Mouse (Mus musculus) heart, embryonic 11.5 days (tissue): Measurements from ENCODE around the gene Gdf2. TPM values are rescaled to one million over a fixed set of nuclear protein-coding genes. Genes with fewer than 3 reads are reported as not detected.

ENCODE experiments used
- ATAC-seq: fragments of 200-750 bp; cut with Nextera tagmentation; replicated peaks from 2 replicates; pipeline ENCODE4 v1.8.0; 2017; ENCODE audit warnings: moderate library complexity; ENCODE audit not compliant: insufficient number of reproducible peaks, low FRiP score, low TSS enrichment
- H3K27ac ChIP-seq: fragments of 300-500 bp; sonication (generic); 2 replicates; pipeline ENCODE4 v1.5.1; 2014; ENCODE audit warnings: mild to moderate bottlenecking, low read depth, low read length
- H3K27me3 ChIP-seq: fragments of 300-500 bp; sonication (generic); 2 replicates; pipeline ENCODE4 v1.6.1; 2014; ENCODE audit warnings: mild to moderate bottlenecking, low read length, mixed read lengths; ENCODE audit not compliant: control insufficient read depth, insufficient read depth
- H3K36me3 ChIP-seq: fragments of 300-500 bp; sonication (generic); 2 replicates; pipeline ENCODE4 v1.6.1; 2014; ENCODE audit warnings: mild to moderate bottlenecking, low read length, moderate library complexity, mixed read lengths; ENCODE audit not compliant: control insufficient read depth, insufficient read depth
- H3K4me1 ChIP-seq: fragments of 300-500 bp; sonication (generic); 2 replicates; pipeline ENCODE4 v1.6.1; 2014; ENCODE audit warnings: low read length; ENCODE audit not compliant: control insufficient read depth, insufficient read depth
- H3K4me2 ChIP-seq: fragments of 300-500 bp; sonication (generic); 2 replicates; pipeline ENCODE4 v1.6.1; 2014; ENCODE audit warnings: mild to moderate bottlenecking, moderate library complexity
- H3K4me3 ChIP-seq: fragments of 300-500 bp; sonication (generic); 2 replicates; pipeline ENCODE4 v1.5.1; 2014; ENCODE audit warnings: low read depth, low read length
- H3K9ac ChIP-seq: fragments of 300-500 bp; sonication (generic); 2 replicates; pipeline ENCODE4 v1.6.1; 2014; ENCODE audit warnings: mild to moderate bottlenecking, low read depth, low read length, moderate library complexity
- H3K9me3 ChIP-seq: fragments of 300-500 bp; sonication (generic); replicated peaks from 2 replicates; pipeline ENCODE4 v1.6.1; 2016; ENCODE audit warnings: low read length; ENCODE audit not compliant: control insufficient read depth
- WGBS: fragments of 180-500 bp; shearing (Covaris S2); extraction: QIAGEN DNeasy Blood & Tissue Kit; methylation state at CpG from one replicate; pipeline ENCODE4 v1.1.7; 2014; ENCODE audit not compliant: insufficient replicate concordance; 5-methylcytosine and 5-hydroxymethylcytosine counted together
- polyA plus RNA-seq: library from polyadenylated mRNA; unstranded; fragments of >200 nt; fragmentation: Nextera tagmentation; extraction: Ambion mirVana; gene quantifications from 2 replicates; pipeline ENCODE4 v1.2.1, GENCODE M21; 2014

Gdf2 gene
- polyA plus RNA-seq, 1 experiment from 2014 or later = 0.64 TPM

DNA sequence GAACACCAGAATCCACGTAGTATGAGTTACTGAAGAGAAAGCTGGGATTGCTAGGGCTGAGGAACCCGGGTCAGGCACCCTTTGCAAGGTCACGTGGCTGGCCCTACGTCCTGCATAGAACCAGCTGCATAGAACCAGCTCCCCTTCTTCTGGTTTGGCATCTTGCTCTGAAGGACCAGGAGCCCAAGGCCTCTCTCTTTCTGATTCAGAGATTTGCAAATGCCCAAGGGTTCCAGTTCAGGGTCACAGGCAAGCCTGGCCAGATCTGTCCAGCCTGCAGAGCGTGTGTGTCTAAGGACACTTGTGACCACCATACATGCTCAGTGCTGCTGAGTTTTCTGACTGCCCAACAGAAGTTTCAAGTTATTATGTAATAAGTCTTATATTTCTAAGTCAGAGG is 1.4 kb downstream of the Gdf2 start:
- H3K27ac ChIP-seq = no peak overlapping the region
- ATAC-seq = no peak
- H3K9ac ChIP-seq = no peak overlapping the region
- H3K4me3 ChIP-seq = no peak overlapping the region
- H3K27me3 ChIP-seq = peaks cover 2% of the 10 kb centered on the region; the same call in 1 of the 2 replicates
- H3K4me1 ChIP-seq = peaks cover 10% of the 10 kb centered on the region
- H3K4me2 ChIP-seq = no peak overlapping the region
- no peaks in the 10 kb centered on the region for H3K36me3 ChIP-seq
- WGBS = 60% methylated on average over 5 of the region's 5 CpGs
- no peaks in the 10 kb centered on the region for H3K9me3 ChIP-seq

DNA sequence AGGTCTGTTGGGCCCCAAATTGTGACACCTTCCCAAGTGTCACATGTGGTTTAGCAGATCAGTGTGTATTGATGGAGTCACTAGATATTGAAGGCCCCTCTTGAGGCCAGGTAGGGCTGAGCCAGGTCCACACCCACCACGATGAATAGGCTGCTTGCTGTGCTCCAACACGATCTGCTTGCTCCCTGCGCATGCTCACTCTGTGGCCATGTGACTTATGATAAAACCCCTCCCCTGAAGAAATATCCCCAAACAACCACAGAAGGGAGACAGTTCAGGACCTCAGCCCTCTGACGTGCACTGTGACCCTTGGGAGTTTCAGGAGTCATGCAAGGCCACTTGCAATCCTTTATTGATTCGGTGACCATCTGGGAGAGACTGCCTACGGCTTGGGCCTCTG is 5.3 kb downstream of the Gdf2 start:
- no peaks in the 10 kb centered on the region for H3K9me3 ChIP-seq
- no peaks in the 10 kb centered on the region for H3K36me3 ChIP-seq
- no peak for ATAC-seq
- H3K4me2 ChIP-seq = no peak overlapping the region
- H3K27ac ChIP-seq = no peak overlapping the region
- 70% methylated on average over 6 of the region's 6 CpGs for WGBS
- no peaks in the 10 kb centered on the region for H3K27me3 ChIP-seq
- H3K9ac ChIP-seq = no peak overlapping the region
- no peak overlapping the region for H3K4me3 ChIP-seq
- H3K4me1 ChIP-seq = peaks cover under 1% of the 10 kb centered on the region

GRCm38 (mm10) chr14:33952233-33952981 is 11.6 kb downstream of the Gdf2 start:
- WGBS = 46% methylated on average over 6 of the region's 6 CpGs
- Histone ChIP-seq H3K4me1 (no peaks in the 10 kb centered on the region), H3K27me3 (peaks cover 3% of the 10 kb centered on the region; the same call in 1 of the 2 replicates), H3K36me3 (no peaks in the 10 kb centered on the region), H3K4me3 (no peak overlapping the region), H3K4me2 (no peak overlapping the region), H3K27ac (no peak overlapping the region), H3K9ac (no peak overlapping the region), H3K9me3 (no peaks in the 10 kb centered on the region)
- no peak for ATAC-seq

DNA sequence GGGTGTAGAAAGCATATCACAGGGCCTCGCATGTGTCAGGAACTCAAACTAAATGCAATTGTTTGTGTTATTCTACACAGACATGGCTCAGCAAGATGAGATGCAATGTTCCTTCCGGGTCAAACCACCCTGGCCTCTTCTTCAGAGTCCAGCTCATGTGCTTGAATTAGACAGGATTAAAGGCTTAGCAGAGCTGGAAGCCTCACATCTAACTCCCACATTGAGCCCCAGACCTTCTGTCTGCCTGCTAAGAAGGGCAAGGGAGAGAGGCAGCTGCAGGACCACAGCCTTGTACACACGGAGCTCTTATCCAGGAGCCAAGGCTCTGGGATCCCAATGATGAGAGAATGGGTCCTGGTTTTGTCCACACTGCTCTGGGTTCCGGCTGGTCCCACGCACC is 12.9 kb downstream of the Gdf2 start, which contains the start of gene Rbp3:
TSS of gene Rbp3 (plus strand) at position 243 of the 400 bp plus-strand sequence.
- Histone ChIP-seq H3K9ac (no peak within 1 kb of the TSS), H3K4me1 (peaks cover 4% of the 10 kb centered on the region), H3K4me3 (no peak within 1 kb of the TSS), H3K27me3 (peaks cover 3% of the 10 kb centered on the region; the same call in 1 of the 2 replicates), H3K36me3 (no peaks in the 10 kb centered on the region), H3K9me3 (no peaks in the 10 kb centered on the region), H3K27ac (no peak within 1 kb of the TSS), H3K4me2 (no peak within 1 kb of the TSS)
- no peak for ATAC-seq
- WGBS = 82% methylated on average over 5 of the region's 5 CpGs

- no peak overlapping the region for H3K27ac ChIP-seq
- WGBS = 65% methylated on average over 13 of the region's 13 CpGs
- no peak overlapping the region for H3K4me2 ChIP-seq
- no peaks in the 10 kb centered on the region for H3K36me3 ChIP-seq
- no peak overlapping the region for H3K4me3 ChIP-seq
- no peaks in the 10 kb centered on the region for H3K9me3 ChIP-seq
- H3K27me3 ChIP-seq = peaks cover 3% of the 10 kb centered on the region; the same call in 1 of the 2 replicates
- peaks cover 8% of the 10 kb centered on the region for H3K4me1 ChIP-seq
- no peak overlapping the region for H3K9ac ChIP-seq
- ATAC-seq = no peak
These were observed 15.2 kb downstream of the Gdf2 start for GRCm38 (mm10) chr14:33956055-33956454.

GRCm38 (mm10) chr14:33958186-33958585 is 17.3 kb downstream of the Gdf2 start:
- WGBS = 57% methylated on average over 4 of the region's 4 CpGs
- ATAC-seq = no peak
- peaks cover 8% of the 10 kb centered on the region for H3K4me1 ChIP-seq
- H3K4me2 ChIP-seq = no peak overlapping the region
- H3K9ac ChIP-seq = no peak overlapping the region
- H3K4me3 ChIP-seq = no peak overlapping the region
- no peak overlapping the region for H3K27ac ChIP-seq
- H3K9me3 ChIP-seq = no peaks in the 10 kb centered on the region
- H3K27me3 ChIP-seq = peaks cover 3% of the 10 kb centered on the region; the same call in 1 of the 2 replicates
- no peaks in the 10 kb centered on the region for H3K36me3 ChIP-seq

DNA sequence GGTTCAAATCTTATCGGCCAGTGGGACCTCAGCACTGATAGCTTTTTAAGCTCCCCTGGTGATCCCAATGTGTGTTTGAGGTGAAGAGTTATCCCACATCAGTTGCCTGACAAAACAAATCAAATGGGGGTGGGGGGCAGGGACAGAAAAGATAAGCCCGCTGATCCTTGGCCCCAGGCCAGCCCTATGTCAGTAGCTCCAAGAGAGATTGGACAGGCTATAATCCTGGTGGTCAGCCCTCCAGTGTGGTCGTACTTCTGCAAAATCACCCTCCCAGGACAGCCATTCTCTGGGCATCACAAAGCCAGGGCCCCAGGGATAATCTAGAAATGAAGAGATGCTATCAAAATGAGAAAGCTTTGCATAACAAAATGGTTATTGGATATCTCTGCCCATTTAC is 18.0 kb downstream of the Gdf2 start:
- H3K27me3 ChIP-seq = peaks cover 3% of the 10 kb centered on the region; the same call in 1 of the 2 replicates
- no peaks in the 10 kb centered on the region for H3K9me3 ChIP-seq
- H3K9ac ChIP-seq = 0 out of 2 replicates have a peak overlapping the region, but pooled peaks have one; percentile 4
- H3K4me3 ChIP-seq = no peak overlapping the region
- H3K27ac ChIP-seq = no peak overlapping the region
- H3K4me1 ChIP-seq = peaks cover 8% of the 10 kb centered on the region
- no peak for ATAC-seq
- no peak overlapping the region for H3K4me2 ChIP-seq
- WGBS = 8% methylated on average over 3 of the region's 3 CpGs
- H3K36me3 ChIP-seq = no peaks in the 10 kb centered on the region

GRCm38 (mm10) chr14:33959341-33959740 is 18.5 kb downstream of the Gdf2 start:
- H3K36me3 ChIP-seq = no peaks in the 10 kb centered on the region
- no peak overlapping the region for H3K27ac ChIP-seq
- H3K4me3 ChIP-seq = no peak overlapping the region
- H3K4me1 ChIP-seq = peaks cover 8% of the 10 kb centered on the region
- 8% methylated on average over 9 of the region's 9 CpGs for WGBS
- H3K27me3 ChIP-seq = peaks cover 3% of the 10 kb centered on the region; the same call in 1 of the 2 replicates
- no peaks in the 10 kb centered on the region for H3K9me3 ChIP-seq
- no peak overlapping the region for H3K9ac ChIP-seq
- no peak overlapping the region for H3K4me2 ChIP-seq
- ATAC-seq = no peak

DNA sequence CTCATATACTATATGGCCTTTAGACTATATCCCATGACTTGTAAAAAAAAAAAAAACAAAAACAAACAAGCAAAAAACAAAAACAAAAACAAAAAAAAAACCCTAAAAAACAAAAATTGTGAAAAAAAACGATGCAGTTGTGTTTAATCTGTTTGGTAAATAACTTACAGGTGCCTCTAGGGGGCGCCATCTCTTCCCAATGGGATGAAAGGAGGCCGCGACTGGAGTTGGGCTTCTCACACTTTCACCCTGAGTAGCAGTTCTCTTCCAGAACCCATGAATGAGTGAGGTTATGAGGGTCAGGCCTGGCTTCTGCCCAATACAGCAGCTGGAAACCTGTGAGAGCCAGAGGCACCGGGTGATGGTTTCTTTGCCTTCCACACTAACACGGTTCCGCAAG is 24.8 kb downstream of the Gdf2 start:
- H3K27me3 ChIP-seq = no peaks in the 10 kb centered on the region
- H3K4me3 ChIP-seq = no peak overlapping the region
- ATAC-seq = no peak
- H3K36me3 ChIP-seq = no peaks in the 10 kb centered on the region
- no peak overlapping the region for H3K27ac ChIP-seq
- H3K9me3 ChIP-seq = no peaks in the 10 kb centered on the region
- no peak overlapping the region for H3K9ac ChIP-seq
- WGBS = 53% methylated on average over 7 of the region's 7 CpGs
- no peak overlapping the region for H3K4me2 ChIP-seq
- H3K4me1 ChIP-seq = no peaks in the 10 kb centered on the region
